Mouse (Mus musculus): Measurements from ENCODE around the gene P3h1. TPM values are rescaled to one million over a fixed set of nuclear protein-coding genes. Genes with fewer than 3 reads are reported as not detected.
"Not testable (repeated sequence)": the region's sequence is repeated elsewhere in the genome, so short reads cannot be mapped to it uniquely, and the experiment has no call there.

The P3h1 gene
- polyA plus RNA-seq, 1 experiment, result 39.1 TPM

GRCm38 (mm10) chr4:119262483-119262882, 29.8 kb downstream of the P3h1 start:
- Histone ChIP-seq H3K4me1 (peaks cover 55% of the 10 kb centered on the region), H3K36me3 (replicated peaks; ENCODE audit: low read length) (no peaks in the 10 kb centered on the region), H3K9me3 (no peaks in the 10 kb centered on the region), H3K4me3 (replicated peaks) (no peak overlapping the region), H3K27me3 (replicated peaks) (peaks cover 2% of the 10 kb centered on the region)
- TF ChIP-seq GATA1 (IDR thresholded peaks at IDR 0.05; ENCODE audit: borderline replicate concordance, low read length), result no peak
- no peak for TF ChIP-seq FLI1 (IDR thresholded peaks at IDR 0.05; ENCODE audit: low read length)

- Histone ChIP-seq H3K9me3 (no peaks in the 10 kb centered on the region), H3K36me3 (replicated peaks; ENCODE audit: low read length) (peaks cover 4% of the 10 kb centered on the region), H3K27me3 (replicated peaks) (no peaks in the 10 kb centered on the region), H3K4me3 (replicated peaks) (no peak overlapping the region), H3K4me1 (peaks cover 48% of the 10 kb centered on the region)
- TF ChIP-seq FLI1 (IDR thresholded peaks at IDR 0.05; ENCODE audit: low read length) (no peak), GATA1 (IDR thresholded peaks at IDR 0.05; ENCODE audit: borderline replicate concordance, low read length) (no peak)
Observed at GRCm38 (mm10) chr4:119263459-119263858, 30.7 kb downstream of the P3h1 start.

GRCm38 (mm10) chr4:119266606-119267005, 33.9 kb downstream of the P3h1 start:
- Histone ChIP-seq H3K27me3 (replicated peaks) (no peaks in the 10 kb centered on the region), H3K9me3 (no peaks in the 10 kb centered on the region), H3K4me3 (replicated peaks) (no peak overlapping the region), H3K36me3 (replicated peaks; ENCODE audit: low read length) (peaks cover 32% of the 10 kb centered on the region), H3K4me1 (peaks cover 21% of the 10 kb centered on the region)
- no peak for TF ChIP-seq GATA1 (IDR thresholded peaks at IDR 0.05; ENCODE audit: borderline replicate concordance, low read length)
- TF ChIP-seq FLI1 (IDR thresholded peaks at IDR 0.05; ENCODE audit: low read length), result no peak

- TF ChIP-seq GATA1 (IDR thresholded peaks at IDR 0.05; ENCODE audit: borderline replicate concordance, low read length) (no peak), FLI1 (IDR thresholded peaks at IDR 0.05; ENCODE audit: low read length) (no peak)
- no peaks in the 10 kb centered on the region for H3K9me3 ChIP-seq
- H3K36me3 ChIP-seq (replicated peaks; ENCODE audit: low read length), result peaks cover 90% of the 10 kb centered on the region
- H3K27me3 ChIP-seq (replicated peaks), result no peaks in the 10 kb centered on the region
- H3K4me1 ChIP-seq, result peaks cover 78% of the 10 kb centered on the region
- peak overlapping the region; percentile 77 for H3K4me3 ChIP-seq (replicated peaks)
Observed at GRCm38 (mm10) chr4:119274627-119275026, 41.9 kb downstream of the P3h1 start.

- H3K36me3 ChIP-seq (replicated peaks; ENCODE audit: low read length), result peaks cover 91% of the 10 kb centered on the region
- TF ChIP-seq FLI1 (IDR thresholded peaks at IDR 0.05; ENCODE audit: low read length), result no peak
- peak; percentile 92; the same call in 2 of the 3 replicates for TF ChIP-seq GATA1 (IDR thresholded peaks at IDR 0.05; ENCODE audit: borderline replicate concordance, low read length)
- no peaks in the 10 kb centered on the region for H3K27me3 ChIP-seq (replicated peaks)
- H3K9me3 ChIP-seq, result no peaks in the 10 kb centered on the region
- H3K4me1 ChIP-seq, result peaks cover 84% of the 10 kb centered on the region
- H3K4me3 ChIP-seq (replicated peaks), result peak overlapping the region; percentile 80
Observed at GRCm38 (mm10) chr4:119275226-119275625, 42.5 kb downstream of the P3h1 start.

GRCm38 (mm10) chr4:119275726-119276125, 43.0 kb downstream of the P3h1 start:
- TF ChIP-seq GATA1 (IDR thresholded peaks at IDR 0.05; ENCODE audit: borderline replicate concordance, low read length), result no peak
- no peak for TF ChIP-seq FLI1 (IDR thresholded peaks at IDR 0.05; ENCODE audit: low read length)
- peaks cover 90% of the 10 kb centered on the region for H3K36me3 ChIP-seq (replicated peaks; ENCODE audit: low read length)

GRCm38 (mm10) chr4:119278784-119279183, 46.1 kb downstream of the P3h1 start:
- H3K9me3 ChIP-seq; H3K27me3 ChIP-seq (replicated peaks); H3K4me3 ChIP-seq (replicated peaks): not testable (repeated sequence)
- Histone ChIP-seq H3K4me1 (peaks cover 87% of the 10 kb centered on the region), H3K36me3 (replicated peaks; ENCODE audit: low read length) (peaks cover 90% of the 10 kb centered on the region)

More at GRCm38 (mm10) chr4:119275726-119276125, 43.0 kb downstream of the P3h1 start:
- Histone ChIP-seq H3K4me1 (peaks cover 86% of the 10 kb centered on the region), H3K27me3 (replicated peaks) (no peaks in the 10 kb centered on the region), H3K9me3 (no peaks in the 10 kb centered on the region), H3K4me3 (replicated peaks) (peak overlapping the region; percentile 80)

- H3K9me3 ChIP-seq, result no peaks in the 10 kb centered on the region
- peaks cover 81% of the 10 kb centered on the region for H3K4me1 ChIP-seq
- H3K36me3 ChIP-seq (replicated peaks; ENCODE audit: low read length), result peaks cover 92% of the 10 kb centered on the region
- no peak overlapping the region for H3K4me3 ChIP-seq (replicated peaks)
- no peaks in the 10 kb centered on the region for H3K27me3 ChIP-seq (replicated peaks)
- TF ChIP-seq GATA1 (IDR thresholded peaks at IDR 0.05; ENCODE audit: borderline replicate concordance, low read length) (no peak), FLI1 (IDR thresholded peaks at IDR 0.05; ENCODE audit: low read length) (no peak)
Observed at GRCm38 (mm10) chr4:119284861-119285260, 52.1 kb downstream of the P3h1 start.

- H3K4me1 ChIP-seq, result peaks cover 80% of the 10 kb centered on the region
Observed at GRCm38 (mm10) chr4:119285336-119285735, 52.6 kb downstream of the P3h1 start.

GRCm38 (mm10) chr4:119291921-119292320, 59.2 kb downstream of the P3h1 start:
- Histone ChIP-seq H3K27me3 (replicated peaks) (no peaks in the 10 kb centered on the region), H3K36me3 (replicated peaks; ENCODE audit: low read length) (peaks cover 42% of the 10 kb centered on the region), H3K4me1 (peaks cover 66% of the 10 kb centered on the region), H3K9me3 (no peaks in the 10 kb centered on the region), H3K4me3 (replicated peaks) (peak overlapping the region; percentile 94)
- TF ChIP-seq GATA1 (IDR thresholded peaks at IDR 0.05; ENCODE audit: borderline replicate concordance, low read length), result no peak
- TF ChIP-seq FLI1 (IDR thresholded peaks at IDR 0.05; ENCODE audit: low read length), result no peak

More at GRCm38 (mm10) chr4:119285336-119285735, 52.6 kb downstream of the P3h1 start:
- Histone ChIP-seq H3K27me3 (replicated peaks) (no peaks in the 10 kb centered on the region), H3K36me3 (replicated peaks; ENCODE audit: low read length) (peaks cover 92% of the 10 kb centered on the region), H3K9me3 (no peaks in the 10 kb centered on the region), H3K4me3 (replicated peaks) (no peak overlapping the region)
- TF ChIP-seq FLI1 (IDR thresholded peaks at IDR 0.05; ENCODE audit: low read length), result no peak
- TF ChIP-seq GATA1 (IDR thresholded peaks at IDR 0.05; ENCODE audit: borderline replicate concordance, low read length), result no peak

Measured in megakaryocyte, embryonic 14.5 days (primary cell).